Mouse (Mus musculus) retina, postnatal 1 day (tissue): ENCODE results near the gene Timp3.

Source experiments
- DNase-seq: peaks from one replicate; pipeline ENCODE4 v3.0.0-alpha.2; 2012

The Timp3 gene

GRCm38 (mm10) chr10:86300293-86301116 lies at the start of gene Timp3:
TSS of gene Timp3 (plus strand) at chr10:86300372.
- peak; percentile 85 for DNase-seq

GRCm38 (mm10) chr10:86256221-86256620 lies 44.0 kb upstream of the Timp3 start:
- peak; percentile 50 for DNase-seq

GRCm38 (mm10) chr10:86257045-86257444 lies 43.1 kb upstream of the Timp3 start:
- no peak for DNase-seq

GRCm38 (mm10) chr10:86258046-86258445 lies 42.1 kb upstream of the Timp3 start:
- DNase-seq: no peak

GRCm38 (mm10) chr10:86258992-86259391 lies 41.2 kb upstream of the Timp3 start:
- DNase-seq: no peak

GRCm38 (mm10) chr10:86261725-86262124 lies 38.4 kb upstream of the Timp3 start:
- peak; percentile 38 for DNase-seq

GRCm38 (mm10) chr10:86264618-86265017 lies 35.6 kb upstream of the Timp3 start:
- DNase-seq: no peak

GRCm38 (mm10) chr10:86270254-86270653 lies 29.9 kb upstream of the Timp3 start:
- no peak for DNase-seq

GRCm38 (mm10) chr10:86272826-86273225 lies 27.3 kb upstream of the Timp3 start:
- DNase-seq: no peak

- DNase-seq: no peak
Observed at GRCm38 (mm10) chr10:86273410-86274191, 26.6 kb upstream of the Timp3 start.

- DNase-seq: no peak
Observed at GRCm38 (mm10) chr10:86275585-86275984, 24.6 kb upstream of the Timp3 start.

GRCm38 (mm10) chr10:86277327-86277726 lies 22.8 kb upstream of the Timp3 start:
- no peak for DNase-seq

GRCm38 (mm10) chr10:86278481-86278880 lies 21.7 kb upstream of the Timp3 start:
- no peak for DNase-seq

GRCm38 (mm10) chr10:86279579-86280168 lies 20.5 kb upstream of the Timp3 start:
- DNase-seq: no peak

GRCm38 (mm10) chr10:86281238-86281637 lies 18.9 kb upstream of the Timp3 start:
- no peak for DNase-seq

- no peak for DNase-seq
Observed at GRCm38 (mm10) chr10:86286508-86286907, 13.7 kb upstream of the Timp3 start.

- no peak for DNase-seq
Observed at GRCm38 (mm10) chr10:86290109-86290771, 9.9 kb upstream of the Timp3 start.

GRCm38 (mm10) chr10:86293880-86294279 lies 6.3 kb upstream of the Timp3 start:
- DNase-seq: no peak

- DNase-seq: no peak
Observed at GRCm38 (mm10) chr10:86294599-86295365, 5.4 kb upstream of the Timp3 start.

- no peak for DNase-seq
Observed at GRCm38 (mm10) chr10:86295454-86296098, 4.6 kb upstream of the Timp3 start.

- peak; percentile 83 for DNase-seq
Observed at GRCm38 (mm10) chr10:86296111-86296510, 4.1 kb upstream of the Timp3 start.

GRCm38 (mm10) chr10:86297307-86297706 lies 2.9 kb upstream of the Timp3 start:
- DNase-seq: no peak
